Mouse (Mus musculus) kidney, adult 10 weeks (tissue): ENCODE measurements around the gene 2810021J22Rik. TPM values are rescaled to one million over a fixed set of nuclear protein-coding genes. Genes with fewer than 3 reads are reported as not detected.

Source experiments
- polyA plus RNA-seq: library from polyadenylated mRNA; stranded (reverse); fragments of 350-450 nt; fragmentation: Illumina TruSeq; extraction: RNeasy Lipid Tissue Mini Kit (QIAGEN cat#74804); gene quantifications from one replicate; pipeline ENCODE4 v1.2.3, GENCODE M21; 2014; ENCODE audit warnings: low read depth, low replicate concordance

2810021J22Rik gene
- polyA plus RNA-seq: 8.4 TPM

GRCm38 (mm10) chr11:58867039-58867953, at the start of gene 2810021J22Rik:
2810021J22Rik (plus strand) TSS chr11:58867216.

GRCm38 (mm10) chr11:58828937-58829336, 38.1 kb upstream of the 2810021J22Rik start, which contains the start of gene Olfr312:
Olfr312 (plus strand) TSS chr11:58829237.

GRCm38 (mm10) chr11:58838951-58839350, 28.1 kb upstream of the 2810021J22Rik start, which contains the start of gene Olfr311:
Olfr311 (plus strand) TSS chr11:58839251.

GRCm38 (mm10) chr11:58846919-58847461, 20.0 kb upstream of the 2810021J22Rik start, which contains the start of gene Gm12258:
Gm12258 (plus strand) TSS chr11:58847158.

GRCm38 (mm10) chr11:58903511-58904409, 36.7 kb downstream of the 2810021J22Rik start, which contains the start of gene Zfp39:
Zfp39 (minus strand) TSS chr11:58904225.

GRCm38 (mm10) chr11:58917745-58918366, 50.8 kb downstream of the 2810021J22Rik start, which contains the start of gene Btnl10:
Btnl10 (plus strand) TSS chr11:58917908.

Other genes starting within 250 kb of the 2810021J22Rik start
- not detected for gene Olfr323, start 236.7 kb upstream of the 2810021J22Rik start, polyA plus RNA-seq
- gene Trim58, start 226.8 kb upstream of the 2810021J22Rik start, polyA plus RNA-seq: not detected
- not detected for gene Olfr322, start 208.4 kb upstream of the 2810021J22Rik start, polyA plus RNA-seq
- gene Olfr320, start 186.1 kb upstream of the 2810021J22Rik start, polyA plus RNA-seq: not detected
- gene Olfr319, start 168.1 kb upstream of the 2810021J22Rik start, polyA plus RNA-seq: not detected
- gene Olfr318, start 143.2 kb upstream of the 2810021J22Rik start, polyA plus RNA-seq: not detected
- gene Olfr317, start 128.0 kb upstream of the 2810021J22Rik start, polyA plus RNA-seq: not detected
- not detected for gene Olfr316, start 114.5 kb upstream of the 2810021J22Rik start, polyA plus RNA-seq
- not detected for gene Olfr315, start 94.0 kb upstream of the 2810021J22Rik start, polyA plus RNA-seq
- gene Olfr314, start 84.3 kb upstream of the 2810021J22Rik start, polyA plus RNA-seq: not detected
- gene Fam183b, start 65.3 kb upstream of the 2810021J22Rik start, polyA plus RNA-seq: not detected
- gene Olfr313, start 52.2 kb upstream of the 2810021J22Rik start, polyA plus RNA-seq: not detected
- gene Olfr312, start 38.0 kb upstream of the 2810021J22Rik start, polyA plus RNA-seq: not detected
- gene Olfr311, start 28.0 kb upstream of the 2810021J22Rik start, polyA plus RNA-seq: not detected
- 6.3 TPM for gene Gm12258, start 20.1 kb upstream of the 2810021J22Rik start, polyA plus RNA-seq
- 7.6 TPM for gene Zfp39, start 37.0 kb downstream of the 2810021J22Rik start, polyA plus RNA-seq
- gene Btnl10, start 50.7 kb downstream of the 2810021J22Rik start, polyA plus RNA-seq: not detected
- gene Rnf187, start 71.7 kb downstream of the 2810021J22Rik start, polyA plus RNA-seq: 14.1 TPM
- not detected for gene Hist3h2ba, start 81.7 kb downstream of the 2810021J22Rik start, polyA plus RNA-seq
- 23.7 TPM for gene Hist3h2a, start 87.5 kb downstream of the 2810021J22Rik start, polyA plus RNA-seq
- not detected for gene Trim17, start 87.5 kb downstream of the 2810021J22Rik start, polyA plus RNA-seq
- gene Trim11, start 110.9 kb downstream of the 2810021J22Rik start, polyA plus RNA-seq: 0.44 TPM